Mouse (Mus musculus) liver, embryonic 14.5 days (tissue): ENCODE results near the gene Adam8. TPM values are rescaled to one million over a fixed set of nuclear protein-coding genes. Genes with fewer than 3 reads are reported as not detected.

ENCODE experiments used
- ATAC-seq: fragments of 200-750 bp; cut with Nextera tagmentation; 2 replicates; pipeline ENCODE4 v1.8.0; 2017; ENCODE audit warnings: moderate number of reproducible peaks, mild to moderate bottlenecking, moderate library complexity; ENCODE audit not compliant: insufficient read depth
- DNase-seq, 3 experiments: peaks; one replicate each; pipeline ENCODE4 v3.0.0-alpha.2; 2012 to 2013; ENCODE audit warnings: low read depth in 3 of 3, low spot score in 3 of 3
- H3K27ac ChIP-seq: fragments of 300-500 bp; sonication (generic); 2 replicates; pipeline ENCODE4 v1.5.1; 2014; ENCODE audit warnings: moderate library complexity, mild to moderate bottlenecking, control low read depth, inconsistent platforms
- H3K27me3 ChIP-seq: fragments of 300-500 bp; sonication (generic); 2 replicates; pipeline ENCODE4 v1.6.1; 2014; ENCODE audit warnings: mild to moderate bottlenecking, low read length, moderate library complexity; ENCODE audit not compliant: control insufficient read depth, insufficient read depth
- H3K36me3 ChIP-seq: fragments of 300-500 bp; sonication (generic); replicated peaks from 2 replicates; pipeline ENCODE4 v1.6.1; 2014; ENCODE audit warnings: low read depth; ENCODE audit not compliant: control insufficient read depth, insufficient read depth
- H3K4me1 ChIP-seq, 2 experiments: fragments of 200-500 bp in 1 of 2; fragments of 300-500 bp in 1 of 2; sonication (generic) in 1 of 2; replicated peaks; 2 replicates each; pipeline ENCODE4 v1.6.1; 2012 to 2014; ENCODE audit warnings: antibody characterized with exemption in 1 of 2, inconsistent platforms in 1 of 2, low read length in 1 of 2; ENCODE audit not compliant: control insufficient read depth in 2 of 2, insufficient read depth in 2 of 2
- H3K4me2 ChIP-seq: fragments of 300-500 bp; sonication (generic); 2 replicates; pipeline ENCODE4 v1.6.1; 2014; ENCODE audit warnings: low read depth, mild to moderate bottlenecking, control low read depth, moderate library complexity
- H3K4me3 ChIP-seq, 2 experiments: fragments of 200-500 bp in 1 of 2; fragments of 300-500 bp in 1 of 2; sonication (generic) in 1 of 2; 2 replicates each; pipeline ENCODE4 v1.5.1; 2012 to 2014; ENCODE audit warnings: low read depth in 2 of 2, low read length in 2 of 2, mild to moderate bottlenecking in 2 of 2, control low read depth in 1 of 2, inconsistent platforms in 1 of 2, moderate library complexity in 1 of 2; ENCODE audit not compliant: insufficient read depth in 1 of 2
- H3K9ac ChIP-seq: fragments of 300-500 bp; sonication (generic); replicated peaks from 2 replicates; pipeline ENCODE4 v1.6.1; 2014; ENCODE audit warnings: mild to moderate bottlenecking, control low read depth, moderate library complexity
- H3K9me3 ChIP-seq: fragments of 300-500 bp; sonication (generic); 2 replicates; pipeline ENCODE4 v1.6.1; 2016; ENCODE audit warnings: low read length, mixed read lengths; ENCODE audit not compliant: control insufficient read depth
- CTCF ChIP-seq: IDR thresholded peaks from 2 replicates; pipeline ENCODE4 v1.5.1; 2016; ENCODE audit warnings: antibody characterized with exemption, low read depth, control low read depth
- EP300 ChIP-seq: IDR thresholded peaks from 2 replicates; pipeline ENCODE4 v1.6.1; 2016; ENCODE audit warnings: antibody characterized with exemption, low read depth
- WGBS: fragments of 180-500 bp; shearing (Covaris S2); extraction: QIAGEN DNeasy Blood & Tissue Kit; methylation state at CpG from one replicate; pipeline ENCODE4 v1.1.7; 2014; ENCODE audit not compliant: insufficient replicate concordance; 5-methylcytosine and 5-hydroxymethylcytosine counted together
- polyA plus RNA-seq, 2 experiments: library from polyadenylated mRNA; depleted of rRNA in 1 of 2; stranded (reverse) in 1 of 2; unstranded in 1 of 2; fragments of >200 nt; fragmentation: Nextera tagmentation in 1 of 2; extraction: Ambion mirVana in 1 of 2; gene quantifications; 2 replicates each; pipeline versions ENCODE4 v1.2.1 to v1.2.3; 2012 to 2014

Gene Adam8
- polyA plus RNA-seq, 2 experiments = 0.46 to 0.83 TPM

GRCm38 (mm10) chr7:139972923-139973331 is 19.4 kb downstream of the Adam8 start:
- ATAC-seq = no peak
- H3K4me3 ChIP-seq = no peak overlapping the region

GRCm38 (mm10) chr7:139971436-139971835 is 20.9 kb downstream of the Adam8 start:
- no peak for TF ChIP-seq CTCF
- no peak for TF ChIP-seq EP300
- Histone ChIP-seq H3K9me3 (no peaks in the 10 kb centered on the region), H3K36me3 (no peaks in the 10 kb centered on the region), H3K27me3 (no peaks in the 10 kb centered on the region; the same call in 1 of the 2 replicates), H3K9ac (no peak overlapping the region), H3K4me2 (no peak overlapping the region), H3K4me3 (no peak overlapping the region), H3K27ac (no peak overlapping the region), H3K4me1 (peaks cover 0 to 2% of the 10 kb centered on the region in 2 experiments; a peak in 1 of 4 replicates)
- no peak for DNase-seq
- ATAC-seq = no peak
- WGBS = 19% methylated on average over 6 of the region's 6 CpGs

More at GRCm38 (mm10) chr7:139972923-139973331, 19.4 kb downstream of the Adam8 start:
- TF ChIP-seq CTCF (no peak), EP300 (no peak)
- Histone ChIP-seq H3K27me3 (no peaks in the 10 kb centered on the region; the same call in 1 of the 2 replicates), H3K4me2 (no peak overlapping the region), H3K4me1 (peaks cover 0 to 2% of the 10 kb centered on the region in 2 experiments; a peak in 1 of 4 replicates), H3K9ac (no peak overlapping the region), H3K9me3 (no peaks in the 10 kb centered on the region), H3K36me3 (no peaks in the 10 kb centered on the region), H3K27ac (no peak overlapping the region)
- no peak for DNase-seq

- 56% methylated on average over 5 of the region's 5 CpGs for WGBS
- H3K36me3 ChIP-seq = no peaks in the 10 kb centered on the region
- ATAC-seq = no peak
- peaks cover 0 to 2% of the 10 kb centered on the region in 2 experiments; a peak in 1 of 4 replicates for H3K4me1 ChIP-seq
- no peak for DNase-seq
- H3K9me3 ChIP-seq = no peaks in the 10 kb centered on the region
- no peak overlapping the region for H3K9ac ChIP-seq
- no peak overlapping the region for H3K4me2 ChIP-seq
- H3K27me3 ChIP-seq = no peaks in the 10 kb centered on the region; the same call in 1 of the 2 replicates
- TF ChIP-seq CTCF (no peak), EP300 (no peak)
- no peak overlapping the region for H3K27ac ChIP-seq
- no peak overlapping the region for H3K4me3 ChIP-seq
Measured at GRCm38 (mm10) chr7:139970979-139971378, 21.4 kb downstream of the Adam8 start.

GRCm38 (mm10) chr7:139970216-139970919 is 22.0 kb downstream of the Adam8 start:
- no peaks in the 10 kb centered on the region; the same call in 1 of the 2 replicates for H3K27me3 ChIP-seq
- no peak overlapping the region for H3K27ac ChIP-seq
- DNase-seq = no peak

DNA sequence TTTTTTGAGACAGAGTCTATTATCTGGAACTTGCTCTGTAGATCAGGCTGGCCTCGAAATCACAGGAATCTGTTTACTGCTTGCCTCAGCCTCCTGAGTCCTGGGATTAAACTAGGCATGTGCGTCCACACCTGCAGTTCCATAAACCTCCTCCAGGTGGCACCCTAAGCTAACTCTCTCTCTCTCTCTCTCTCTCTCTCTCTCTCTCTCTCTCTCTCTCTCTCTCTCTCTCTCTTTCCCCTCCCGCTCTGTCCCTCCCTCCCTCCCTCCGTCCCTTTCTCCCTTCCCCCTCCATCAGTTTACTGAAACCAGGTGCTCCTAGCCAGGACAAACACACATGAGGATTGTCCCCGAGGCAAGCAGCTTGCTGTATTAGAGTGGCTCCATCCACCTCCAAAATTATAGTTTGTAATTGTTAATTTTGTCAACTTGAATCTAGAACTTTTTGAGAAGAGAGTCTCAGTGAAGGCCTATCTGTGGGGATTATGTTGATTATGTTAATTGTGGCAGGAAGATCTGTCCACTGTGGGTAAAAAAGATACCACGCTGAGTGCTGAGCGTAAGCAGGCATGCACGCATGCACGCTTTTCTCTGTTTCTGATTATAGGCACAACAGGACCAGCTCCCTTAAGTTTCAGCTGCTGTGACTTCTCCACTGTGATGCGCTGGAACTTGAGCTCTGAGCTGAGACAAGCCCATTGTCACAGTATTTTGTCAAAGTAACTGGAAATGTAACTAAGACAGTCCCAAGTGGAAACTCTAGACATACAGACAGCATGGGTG is 22.8 kb downstream of the Adam8 start:
- no peak overlapping the region for H3K27ac ChIP-seq

More at GRCm38 (mm10) chr7:139970216-139970919, 22.0 kb downstream of the Adam8 start:
- H3K9me3 ChIP-seq = no peaks in the 10 kb centered on the region
- no peak for ATAC-seq
- no peaks in the 10 kb centered on the region for H3K36me3 ChIP-seq
- no peak overlapping the region for H3K4me2 ChIP-seq
- no peak overlapping the region for H3K9ac ChIP-seq
- 58% methylated on average over 10 of the region's 10 CpGs for WGBS
- no peak for TF ChIP-seq CTCF
- no peak for TF ChIP-seq EP300
- H3K4me3 ChIP-seq = no peak overlapping the region
- H3K4me1 ChIP-seq = peaks cover 0 to 2% of the 10 kb centered on the region in 2 experiments; a peak in 1 of 4 replicates

More for the DNA sequence above, 22.8 kb downstream of the Adam8 start:
- no peak overlapping the region for H3K4me3 ChIP-seq
- no peak overlapping the region for H3K4me2 ChIP-seq
- H3K4me1 ChIP-seq = no peaks in the 10 kb centered on the region; a peak in 1 of 4 replicates
- 45% methylated on average over 10 of the region's 10 CpGs for WGBS
- no peaks in the 10 kb centered on the region for H3K36me3 ChIP-seq
- H3K27me3 ChIP-seq = no peaks in the 10 kb centered on the region; the same call in 1 of the 2 replicates
- no peaks in the 10 kb centered on the region for H3K9me3 ChIP-seq
- DNase-seq (no peak), ATAC-seq (no peak)
- TF ChIP-seq EP300 = no peak
- peak; percentile 89 for TF ChIP-seq CTCF
- no peak overlapping the region for H3K9ac ChIP-seq
